Mouse (Mus musculus) lung, adult 2 months (tissue): ENCODE data around the gene Pcsk5. TPM values are rescaled to one million over a fixed set of nuclear protein-coding genes. Genes with fewer than 3 reads are reported as not detected.

Experiments used
- DNase-seq: peaks from one replicate; pipeline ENCODE4 v3.0.0; 2022
- H3K4me1 ChIP-seq: fragments of 200-500 bp; 2 replicates; pipeline ENCODE4 v1.6.1; 2011; ENCODE audit warnings: low read length; ENCODE audit not compliant: control insufficient read depth, insufficient read depth
- H3K4me3 ChIP-seq: fragments of 200-500 bp; replicated peaks from 2 replicates; pipeline ENCODE3; 2011; ENCODE audit warnings: low read depth, mild to moderate bottlenecking, control low read depth, low read length; ENCODE audit errors: extremely low read depth
- CTCF ChIP-seq: fragments of 200-500 bp; IDR thresholded peaks from 2 replicates; pipeline ENCODE4 v1.5.1; 2011; ENCODE audit warnings: mild to moderate bottlenecking, low read length, control low read depth; ENCODE audit not compliant: insufficient read depth
- POLR2A ChIP-seq: fragments of 200-500 bp; IDR thresholded peaks from 2 replicates; pipeline ENCODE4 v1.6.1; 2011; ENCODE audit warnings: low read depth, mild to moderate bottlenecking, control low read depth, low read length, borderline replicate concordance; ENCODE audit errors: extremely low read depth
- WGBS: fragments of 180-500 bp; shearing (Covaris S2); methylation state at CpG from one replicate; pipeline ENCODE4 v1.1.7; 2018; 5-methylcytosine and 5-hydroxymethylcytosine counted together
- polyA plus RNA-seq: library from polyadenylated mRNA; depleted of rRNA; stranded (reverse); fragments of >200 nt; gene quantifications from 2 replicates; pipeline ENCODE4 v1.2.3, GENCODE M21; 2012

Gene Pcsk5
- polyA plus RNA-seq, 1 experiment = 11.2 TPM

DNA sequence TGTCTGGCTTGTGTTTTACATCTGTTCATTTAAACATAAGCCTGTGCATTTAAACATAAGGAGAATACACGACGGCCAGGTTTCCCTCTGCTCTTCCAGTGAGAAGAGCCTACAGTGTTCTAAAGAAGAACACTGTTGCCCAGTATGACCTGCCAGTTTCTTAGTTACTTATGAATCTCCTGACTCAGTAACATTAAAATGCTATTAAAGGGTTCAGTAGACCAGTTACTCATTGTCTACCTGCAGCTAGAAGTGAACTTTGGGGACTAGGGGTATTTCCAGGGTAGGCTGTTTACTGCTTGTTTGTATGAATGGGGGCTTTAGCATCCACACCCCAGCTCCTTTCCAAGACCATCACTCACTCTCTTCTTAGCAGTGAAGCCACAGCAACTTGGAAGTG lies 278.7 kb downstream of the Pcsk5 start:
- Histone ChIP-seq H3K4me3 (no peak overlapping the region), H3K4me1 (no peaks in the 10 kb centered on the region)
- WGBS = 94% methylated on average over 2 of the region's 2 CpGs
- TF ChIP-seq POLR2A (no peak), CTCF (no peak)
- no peak for DNase-seq

DNA sequence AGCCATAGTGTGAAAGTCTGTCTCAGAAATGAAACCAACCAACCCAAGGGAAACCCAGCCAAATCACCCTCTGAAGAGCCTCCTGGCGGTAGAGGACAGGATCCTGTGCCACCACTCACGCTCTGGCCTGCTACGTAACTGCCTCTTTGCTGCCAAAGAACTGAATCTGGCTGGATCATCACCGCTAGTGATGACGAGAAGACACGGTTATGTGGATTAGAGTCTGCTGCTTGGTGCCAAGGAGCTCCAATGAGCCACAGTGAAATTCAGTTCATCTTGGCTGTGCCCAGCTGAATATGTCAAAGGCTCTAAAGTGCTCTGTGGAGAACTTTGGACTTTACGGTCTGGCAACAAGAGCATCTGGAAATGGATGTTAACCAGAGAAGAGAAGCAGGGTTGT lies 282.3 kb downstream of the Pcsk5 start:
- TF ChIP-seq CTCF (no peak), POLR2A (no peak)
- Histone ChIP-seq H3K4me1 (no peaks in the 10 kb centered on the region), H3K4me3 (no peak overlapping the region)
- WGBS = 78% methylated on average over 7 of the region's 7 CpGs
- no peak for DNase-seq

DNA sequence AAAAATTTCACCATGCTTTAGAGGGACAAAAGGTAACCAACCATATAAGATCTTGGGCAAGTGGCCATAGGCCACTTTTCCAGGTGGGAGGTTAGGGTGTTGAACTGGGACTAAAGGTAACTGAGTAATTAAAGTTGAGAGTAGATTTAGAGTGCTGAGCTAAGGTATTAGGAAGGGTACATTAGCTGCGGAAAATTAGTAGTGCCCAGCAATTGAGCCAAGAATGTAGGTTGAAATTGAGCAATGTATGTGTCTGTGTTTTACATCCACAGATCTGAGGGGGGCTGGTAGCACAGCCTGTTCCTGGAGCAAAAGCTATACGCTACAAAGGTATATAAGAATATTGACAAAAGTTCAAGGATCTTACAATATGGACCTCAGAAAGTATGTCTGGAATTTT lies 282.9 kb downstream of the Pcsk5 start:
- Histone ChIP-seq H3K4me1 (no peaks in the 10 kb centered on the region), H3K4me3 (no peak overlapping the region)
- TF ChIP-seq CTCF = no peak
- 88% methylated on average over 2 of the region's 2 CpGs for WGBS
- DNase-seq = no peak

DNA sequence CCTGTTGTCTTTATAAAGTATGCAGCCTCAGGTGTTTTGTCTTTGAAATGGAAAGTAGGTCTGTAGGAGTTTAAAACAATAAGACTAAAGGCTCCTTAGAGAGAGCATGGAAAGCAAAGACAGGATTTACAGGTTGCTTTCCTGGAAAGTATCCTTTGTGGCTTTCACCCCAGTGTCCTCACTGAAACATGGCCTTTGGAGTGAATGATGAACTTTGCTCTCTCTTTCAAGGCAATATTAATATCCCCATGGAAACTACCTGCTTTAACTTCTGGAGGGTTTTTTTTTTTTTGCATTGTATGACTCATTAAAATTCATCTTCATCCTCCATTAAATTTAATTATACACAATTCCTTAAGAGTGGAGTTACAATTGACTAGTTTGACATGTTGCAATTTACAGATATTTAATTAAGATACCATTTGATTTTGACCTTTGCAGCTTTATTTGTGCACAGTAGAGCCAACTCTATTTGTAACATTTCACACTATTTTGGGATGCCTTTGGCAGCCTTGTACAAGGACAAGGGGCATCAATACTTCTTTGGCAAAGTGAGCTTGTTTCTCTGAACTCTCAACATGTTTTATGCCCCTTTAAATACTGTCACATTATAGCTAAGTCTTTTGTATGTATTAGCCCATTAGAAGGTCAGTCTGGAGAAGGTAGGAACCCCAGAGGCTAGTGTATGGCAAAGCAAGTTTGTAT lies 283.9 kb downstream of the Pcsk5 start:
- no peak for DNase-seq
- TF ChIP-seq CTCF (no peak), POLR2A (no peak)

DNA sequence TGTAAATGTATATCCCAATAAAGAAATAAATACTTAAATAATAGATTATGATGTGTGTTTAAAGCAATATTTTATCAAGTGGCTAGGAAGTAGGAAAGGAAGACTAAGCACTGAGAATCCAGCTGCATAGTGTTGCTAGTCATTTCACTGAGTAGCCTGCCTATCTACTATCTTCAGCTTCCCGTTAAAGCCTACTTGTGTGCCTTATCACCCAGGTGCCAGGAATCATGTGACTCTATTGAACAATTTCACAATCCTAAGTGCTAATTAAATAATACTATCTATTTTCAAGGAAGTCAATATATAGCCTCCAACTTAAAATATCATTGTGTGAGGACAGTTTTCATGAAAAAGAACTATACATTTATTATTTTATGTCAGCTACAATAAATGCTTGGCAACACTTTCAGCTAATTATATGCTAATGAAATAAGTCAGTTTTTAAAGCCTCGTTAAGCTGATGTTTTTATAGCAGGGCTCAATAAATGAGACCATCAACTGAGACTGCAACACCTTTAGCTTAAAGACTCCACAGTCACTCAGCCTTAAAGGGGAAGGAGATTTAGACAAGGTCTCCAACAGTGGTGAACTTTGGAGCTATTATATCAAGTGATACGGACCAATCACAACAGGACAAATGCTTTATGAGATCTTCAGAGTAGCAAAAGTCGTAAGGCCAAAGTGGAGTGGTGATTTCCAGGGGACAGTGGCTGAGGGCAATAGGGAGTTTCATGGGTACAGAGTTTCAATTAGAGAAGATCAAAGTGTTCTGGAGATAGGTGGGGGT lies 308.5 kb downstream of the Pcsk5 start:
- DNase-seq = no peak
- Histone ChIP-seq H3K4me3 (no peak overlapping the region), H3K4me1 (no peaks in the 10 kb centered on the region)
- TF ChIP-seq CTCF = no peak
- no peak for TF ChIP-seq POLR2A
- 72% methylated on average over 4 of the region's 4 CpGs for WGBS

More for the DNA sequence above, 283.9 kb downstream of the Pcsk5 start:
- no peaks in the 10 kb centered on the region for H3K4me1 ChIP-seq
- no peak overlapping the region for H3K4me3 ChIP-seq

DNA sequence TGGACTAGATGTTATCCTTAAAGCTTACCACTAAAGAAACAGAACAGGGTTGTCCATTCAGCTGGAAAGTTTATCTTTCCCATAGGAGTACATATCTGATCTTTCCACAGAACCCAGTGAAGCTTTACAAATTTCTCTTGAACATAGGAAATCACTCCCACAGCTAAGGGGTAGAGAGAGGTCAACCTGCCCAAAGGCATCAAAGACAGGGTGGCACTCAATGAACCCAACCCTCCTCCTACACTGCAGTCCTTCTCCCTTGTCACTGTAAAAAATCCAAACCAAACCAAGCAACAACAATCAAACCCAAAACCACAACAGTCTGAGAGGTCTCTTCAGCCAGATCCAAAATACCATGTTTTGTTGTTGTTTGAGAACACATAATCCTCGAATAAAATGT lies 311.9 kb downstream of the Pcsk5 start:
- Histone ChIP-seq H3K4me1 (no peaks in the 10 kb centered on the region), H3K4me3 (no peak overlapping the region)
- TF ChIP-seq POLR2A (no peak), CTCF (no peak)
- WGBS = 69% methylated on average over 1 of the region's 1 CpGs
- DNase-seq = no peak

DNA sequence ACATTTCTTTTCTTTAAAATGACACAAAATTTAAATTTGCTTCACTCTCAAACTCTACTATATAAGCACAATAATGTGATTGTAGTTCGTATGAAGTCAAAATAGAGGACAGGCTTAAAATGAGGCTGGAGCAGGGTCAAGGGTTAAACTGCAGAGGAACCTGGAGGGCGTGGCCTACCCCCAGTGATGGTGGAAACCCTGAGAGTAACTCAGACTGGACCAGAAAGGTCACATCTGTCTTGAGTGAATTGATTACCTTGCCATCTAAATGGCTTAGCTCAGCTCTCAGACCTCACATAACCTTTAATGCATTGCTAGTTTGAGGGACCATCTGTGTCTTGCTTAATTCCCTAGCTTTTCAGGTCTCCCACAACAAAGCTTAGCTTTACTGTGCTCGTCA lies 323.0 kb downstream of the Pcsk5 start:
- Histone ChIP-seq H3K4me1 (no peaks in the 10 kb centered on the region), H3K4me3 (no peak overlapping the region)
- TF ChIP-seq CTCF (no peak), POLR2A (no peak)
- 78% methylated on average over 3 of the region's 3 CpGs for WGBS
- DNase-seq = no peak

DNA sequence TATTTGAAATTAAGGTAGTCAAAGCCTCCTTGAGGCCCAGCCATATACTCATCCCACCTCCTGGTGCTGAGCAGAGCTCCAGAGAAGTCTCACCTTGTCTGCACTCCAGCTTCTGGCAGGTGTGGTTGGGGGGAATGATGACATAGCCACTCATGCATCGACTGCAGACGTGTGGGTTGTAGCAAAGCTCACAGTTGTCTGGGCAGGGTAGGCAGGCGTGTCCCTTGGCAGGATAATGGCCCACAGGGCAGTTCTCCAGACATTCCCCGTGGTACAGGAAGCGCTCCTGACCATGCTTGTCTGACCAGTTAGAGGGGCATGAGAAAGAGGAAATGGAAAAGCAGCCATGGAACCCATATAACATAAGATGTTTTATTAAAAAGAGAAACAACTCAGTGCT lies 326.1 kb downstream of the Pcsk5 start:
- TF ChIP-seq CTCF = no peak
- no peak for TF ChIP-seq POLR2A
- 48% methylated on average over 5 of the region's 5 CpGs for WGBS
- DNase-seq = no peak
- no peaks in the 10 kb centered on the region for H3K4me1 ChIP-seq
- no peak overlapping the region for H3K4me3 ChIP-seq

DNA sequence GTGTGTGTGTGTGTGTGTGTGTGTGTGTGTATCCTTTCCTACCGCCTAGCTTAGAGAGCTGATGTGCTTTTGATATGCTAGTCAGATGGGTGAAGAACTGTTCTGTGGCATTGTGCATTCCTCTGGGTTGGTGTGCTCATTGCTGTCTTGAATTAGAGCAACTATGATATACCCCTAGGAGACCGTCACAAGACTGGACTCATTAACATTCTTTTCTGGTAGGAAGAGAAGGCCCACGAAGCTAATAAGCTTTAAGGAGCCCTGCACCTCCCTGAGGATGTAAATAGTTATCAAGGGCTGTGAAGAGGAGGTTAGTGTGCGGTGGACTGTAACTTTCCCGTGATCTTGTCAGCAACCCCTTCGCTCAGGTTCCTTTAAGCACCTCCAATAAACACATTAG lies 333.2 kb downstream of the Pcsk5 start:
- no peak for TF ChIP-seq CTCF
- no peak for TF ChIP-seq POLR2A
- 80% methylated on average over 6 of the region's 6 CpGs for WGBS

DNA sequence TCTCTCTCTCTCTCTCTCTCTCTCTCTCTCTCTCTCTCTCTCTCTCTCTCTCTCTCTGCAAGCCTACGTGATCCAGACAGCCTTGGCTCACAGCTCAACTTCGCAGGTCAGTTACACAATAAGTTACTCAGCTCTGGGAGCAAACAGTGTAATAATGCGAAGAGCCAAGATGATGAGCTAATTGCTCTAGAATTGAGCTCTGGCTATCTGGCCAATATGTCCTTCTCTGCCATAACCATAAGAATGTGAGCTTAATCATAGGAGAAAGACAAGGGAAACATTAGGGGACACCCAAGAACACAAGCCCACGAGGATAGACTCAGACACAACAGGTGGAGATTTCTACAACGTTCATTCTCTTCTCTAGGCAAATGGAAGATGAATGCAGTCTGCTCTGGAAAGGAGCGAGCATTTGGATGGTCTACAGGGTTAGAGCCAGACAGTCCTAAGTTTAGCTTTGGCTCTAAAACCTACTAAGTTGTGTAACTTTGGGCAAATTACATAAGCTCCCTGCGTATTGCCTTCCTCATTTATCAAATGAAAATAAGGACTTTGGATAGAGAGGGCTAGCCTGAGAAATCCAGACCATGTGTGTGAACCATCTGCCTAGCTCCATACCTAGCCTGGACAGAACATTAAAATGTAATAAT lies 338.7 kb downstream of the Pcsk5 start:
- TF ChIP-seq CTCF = no peak
- no peak for TF ChIP-seq POLR2A
- DNase-seq = no peak
- Histone ChIP-seq H3K4me1 (no peaks in the 10 kb centered on the region), H3K4me3 (no peak overlapping the region)
- 63% methylated on average over 7 of the region's 7 CpGs for WGBS

More for the DNA sequence above, 333.2 kb downstream of the Pcsk5 start:
- DNase-seq = no peak
- no peak overlapping the region for H3K4me3 ChIP-seq
- H3K4me1 ChIP-seq = no peaks in the 10 kb centered on the region
